Mouse (Mus musculus) intestine, embryonic 14.5 days (tissue): ENCODE results near the gene Tomm34. TPM values are rescaled to one million over a fixed set of nuclear protein-coding genes. Genes with fewer than 3 reads are reported as not detected.
A peak's percentile ranks its signal among the peaks of the same experiment; 100 is the strongest.

ENCODE experiments used
- ATAC-seq: fragments of 200-750 bp; cut with Nextera tagmentation; replicated peaks from 2 replicates; pipeline ENCODE4 v1.8.0; 2017; ENCODE audit warnings: low read depth, moderate number of reproducible peaks, moderate TSS enrichment, moderate library complexity; ENCODE audit not compliant: low FRiP score, low TSS enrichment
- DNase-seq: peaks from one replicate; pipeline ENCODE4 v3.0.0-alpha.2; 2018; ENCODE audit warnings: low spot score
- H3K27ac ChIP-seq: fragments of 300-500 bp; sonication (generic); 2 replicates; pipeline ENCODE4 v1.5.1; 2014; ENCODE audit warnings: low read depth, mild to moderate bottlenecking, control low read depth
- H3K27me3 ChIP-seq: fragments of 300-500 bp; sonication (generic); replicated peaks from 2 replicates; pipeline ENCODE4 v1.6.1; 2014; ENCODE audit warnings: low read length, control low read depth; ENCODE audit not compliant: control insufficient read depth, insufficient read depth
- H3K36me3 ChIP-seq: fragments of 300-500 bp; sonication (generic); 2 replicates; pipeline ENCODE4 v1.6.1; 2014; ENCODE audit warnings: low read length, control low read depth; ENCODE audit not compliant: control insufficient read depth, insufficient read depth
- H3K4me1 ChIP-seq: fragments of 300-500 bp; sonication (generic); replicated peaks from 2 replicates; pipeline ENCODE4 v1.6.1; 2014; ENCODE audit warnings: low read length, control low read depth, mixed read lengths; ENCODE audit not compliant: control insufficient read depth, insufficient read depth
- H3K4me2 ChIP-seq: fragments of 300-500 bp; sonication (generic); 2 replicates; pipeline ENCODE4 v1.6.1; 2014; ENCODE audit warnings: low read length
- H3K4me3 ChIP-seq: fragments of 300-500 bp; sonication (generic); 2 replicates; pipeline ENCODE4 v1.5.1; 2014; ENCODE audit warnings: low read depth, low read length, control low read depth, mixed read lengths
- H3K9ac ChIP-seq: fragments of 300-500 bp; sonication (generic); 2 replicates; pipeline ENCODE4 v1.6.1; 2014; ENCODE audit warnings: mild to moderate bottlenecking, low read length
- H3K9me3 ChIP-seq: fragments of 300-500 bp; sonication (generic); 2 replicates; pipeline ENCODE4 v1.6.1; 2016; ENCODE audit warnings: low read length, control low read depth; ENCODE audit not compliant: control insufficient read depth
- WGBS: fragments of 180-500 bp; shearing (Covaris S2); extraction: QIAGEN DNeasy Blood & Tissue Kit; methylation state at CpG from one replicate; pipeline ENCODE4 v1.1.7; 2014; 5-methylcytosine and 5-hydroxymethylcytosine counted together
- polyA plus RNA-seq: library from polyadenylated mRNA; unstranded; fragments of >200 nt; fragmentation: Nextera tagmentation; extraction: Ambion mirVana; gene quantifications from 2 replicates; pipeline ENCODE4 v1.2.1, GENCODE M21; 2014

Gene Tomm34
- polyA plus RNA-seq = 65.9 and 69.4 TPM in 2 replicates

DNA sequence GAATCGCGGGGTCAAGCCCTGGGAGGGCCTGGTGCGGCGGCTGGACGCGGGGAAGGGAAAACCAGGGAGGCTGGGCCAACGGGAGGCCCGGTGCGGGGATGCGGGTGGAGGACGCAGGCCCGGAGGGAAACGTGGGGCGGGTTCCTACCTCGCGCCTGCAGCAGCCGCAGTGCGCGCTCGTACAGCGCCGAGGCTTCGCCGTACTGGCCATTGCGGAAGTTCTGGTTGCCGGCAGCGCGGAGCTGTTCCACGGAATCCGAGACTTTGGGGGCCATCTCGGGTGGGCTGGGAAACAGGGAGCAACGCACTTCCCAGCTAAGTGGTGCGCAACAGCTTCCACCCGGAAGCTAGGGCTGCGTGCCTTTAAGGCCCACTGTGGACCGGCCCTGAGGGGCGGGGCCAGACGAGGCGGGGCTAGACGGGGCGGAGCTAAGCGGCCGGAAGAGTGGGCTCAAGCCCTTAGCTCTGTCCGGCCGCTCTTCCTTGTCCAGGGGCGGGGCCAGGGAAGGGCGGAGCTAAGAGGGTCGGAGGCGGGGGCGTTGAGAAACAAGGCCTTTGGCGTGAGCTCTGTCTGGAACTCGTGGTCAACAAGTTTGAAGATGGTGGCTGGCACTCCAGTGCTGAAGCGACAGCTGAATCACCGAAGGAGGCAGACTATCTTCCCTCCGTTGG is at the start of gene Tomm34:
Tomm34 (minus strand) TSS at position 405 of the 672 bp plus-strand sequence.
- DNase-seq (peak; percentile 98), ATAC-seq (peak; percentile 96)
- Histone ChIP-seq H3K27ac (peak within 1 kb of the TSS; percentile 69), H3K9me3 (no peaks in the 10 kb centered on the region), H3K9ac (peak within 1 kb of the TSS; percentile 70), H3K36me3 (peaks cover 8% of the 10 kb centered on the region), H3K4me3 (peak within 1 kb of the TSS; percentile 89), H3K4me1 (peaks cover 26% of the 10 kb centered on the region), H3K27me3 (no peaks in the 10 kb centered on the region), H3K4me2 (peak within 1 kb of the TSS; percentile 77)
- under 1% methylated on average over 55 of the region's 55 CpGs for WGBS

DNA sequence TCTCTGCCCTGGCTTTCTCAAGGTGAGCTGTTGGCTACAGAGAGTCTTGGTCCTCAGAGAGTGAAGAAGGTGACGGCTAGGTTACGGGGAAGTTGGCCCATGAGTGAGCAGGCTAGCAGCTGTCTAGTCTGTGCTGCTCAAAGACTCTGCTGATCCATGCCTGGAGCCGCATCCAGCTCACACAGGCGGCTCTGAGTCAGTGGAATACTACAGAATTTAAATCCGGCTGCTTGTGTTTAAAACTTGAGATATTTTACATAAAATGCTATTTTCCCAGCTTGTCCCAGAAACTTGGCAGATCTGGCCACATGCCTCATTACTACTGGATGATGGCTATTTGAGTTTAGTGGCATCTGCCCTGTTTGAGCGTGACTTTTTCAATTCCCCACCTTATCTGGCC is 48.5 kb upstream of the Tomm34 start:
- Histone ChIP-seq H3K4me1 (no peaks in the 10 kb centered on the region), H3K4me2 (no peak overlapping the region), H3K36me3 (peaks cover 30% of the 10 kb centered on the region), H3K27me3 (no peaks in the 10 kb centered on the region), H3K9ac (no peak overlapping the region), H3K27ac (no peak overlapping the region), H3K4me3 (no peak overlapping the region), H3K9me3 (no peaks in the 10 kb centered on the region)
- DNase-seq (no peak), ATAC-seq (no peak)
- 89% methylated on average over 6 of the region's 6 CpGs for WGBS

DNA sequence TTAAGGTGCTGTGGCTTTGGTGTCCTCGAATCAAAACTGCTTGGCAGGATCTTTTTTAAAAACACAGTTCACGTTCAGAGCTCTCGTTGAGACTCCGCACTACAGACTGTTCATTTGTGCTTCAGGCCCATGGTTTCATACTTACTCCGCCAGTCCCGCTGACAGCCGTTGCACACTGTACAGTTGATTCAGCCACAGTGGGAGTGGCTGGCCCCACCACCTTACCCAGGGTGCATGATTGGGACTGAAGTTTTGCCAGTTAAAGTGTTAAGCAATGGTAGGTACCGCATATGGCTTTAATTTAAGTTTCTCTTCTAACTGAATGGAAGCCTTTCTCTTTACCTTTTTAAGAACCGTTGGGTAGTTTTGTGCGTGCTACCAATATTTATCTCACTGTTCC is 44.6 kb upstream of the Tomm34 start:
- Histone ChIP-seq H3K27me3 (no peaks in the 10 kb centered on the region), H3K4me3 (no peak overlapping the region), H3K9me3 (no peaks in the 10 kb centered on the region), H3K4me2 (no peak overlapping the region), H3K4me1 (no peaks in the 10 kb centered on the region), H3K27ac (no peak overlapping the region), H3K9ac (no peak overlapping the region), H3K36me3 (peaks cover 25% of the 10 kb centered on the region)
- ATAC-seq = no peak
- no peak for DNase-seq
- WGBS = 89% methylated on average over 10 of the region's 10 CpGs

DNA sequence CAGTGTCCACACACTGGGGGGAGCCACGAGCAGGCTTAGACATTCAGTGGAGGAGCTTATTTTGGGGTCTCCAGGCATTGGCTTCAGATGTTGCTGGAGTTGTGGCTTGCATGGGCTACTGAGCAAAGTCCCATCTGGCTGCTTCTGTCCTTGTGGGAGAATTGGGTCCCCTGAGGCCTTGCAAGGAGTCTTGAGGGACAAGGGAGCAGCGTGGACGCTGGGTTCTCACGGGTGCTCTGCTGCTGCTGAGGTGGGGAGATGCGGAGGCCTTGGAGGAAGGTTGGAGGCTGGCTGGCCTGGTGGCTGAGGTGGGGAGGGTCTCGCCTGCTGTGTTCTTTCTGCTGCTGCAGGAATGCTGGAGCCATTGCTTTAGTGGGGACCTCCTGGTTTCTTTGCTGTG is 43.1 kb upstream of the Tomm34 start:
- Histone ChIP-seq H3K27ac (no peak overlapping the region), H3K9ac (no peak overlapping the region), H3K9me3 (no peaks in the 10 kb centered on the region), H3K4me1 (no peaks in the 10 kb centered on the region), H3K4me3 (no peak overlapping the region), H3K27me3 (no peaks in the 10 kb centered on the region), H3K4me2 (no peak overlapping the region), H3K36me3 (peaks cover 13% of the 10 kb centered on the region)
- DNase-seq (no peak), ATAC-seq (no peak)
- 84% methylated on average over 6 of the region's 6 CpGs for WGBS

DNA sequence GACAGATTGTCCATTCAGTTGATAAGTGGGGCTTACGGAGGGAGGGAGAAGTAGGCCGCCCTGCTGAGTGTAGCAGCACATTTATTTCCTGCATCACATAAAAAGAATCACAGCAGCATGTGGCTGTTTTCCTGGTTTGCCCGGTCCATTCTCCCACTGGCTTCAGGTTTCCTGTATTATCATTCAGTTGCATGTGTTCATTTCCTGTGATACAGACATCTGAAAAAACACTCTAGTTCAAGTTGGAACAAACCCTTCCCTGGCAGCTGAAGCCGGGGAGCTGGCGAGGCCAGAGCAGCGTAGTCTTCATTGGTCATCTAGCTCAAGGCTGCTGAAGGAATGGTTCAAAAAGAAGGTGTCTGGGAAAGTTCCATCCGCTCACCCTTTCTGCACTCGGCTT is 40.6 kb upstream of the Tomm34 start:
- Histone ChIP-seq H3K36me3 (no peaks in the 10 kb centered on the region), H3K4me3 (no peak overlapping the region), H3K4me2 (no peak overlapping the region), H3K27ac (no peak overlapping the region), H3K9ac (no peak overlapping the region), H3K9me3 (no peaks in the 10 kb centered on the region), H3K4me1 (peaks cover 4% of the 10 kb centered on the region; the same call in 1 of the 2 replicates), H3K27me3 (no peaks in the 10 kb centered on the region)
- no peak for ATAC-seq
- no peak for DNase-seq
- WGBS = 89% methylated on average over 8 of the region's 8 CpGs

DNA sequence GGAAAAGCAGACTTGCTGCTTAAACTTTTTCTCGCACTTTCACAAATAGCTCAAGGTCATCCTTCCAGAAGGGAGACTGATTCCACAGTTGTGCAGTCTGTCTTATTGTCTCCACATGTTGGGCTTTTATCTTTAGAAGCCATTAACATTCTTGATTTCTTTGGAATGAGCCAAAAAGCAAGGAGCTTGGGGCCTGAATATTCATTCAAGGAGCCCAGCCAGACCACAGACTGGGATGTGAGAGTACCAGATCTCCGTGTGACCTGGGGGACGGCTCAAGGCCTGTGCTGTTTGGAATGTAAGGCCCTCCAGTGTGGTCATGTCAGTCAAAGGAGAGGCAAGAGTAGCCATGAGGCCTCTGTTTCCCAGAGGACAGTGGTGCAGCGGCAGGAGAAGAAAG is 37.5 kb upstream of the Tomm34 start:
- H3K4me3 ChIP-seq = no peak overlapping the region
- 0 out of 2 replicates have a peak, but pooled peaks cover 13% of the 10 kb centered on the region for H3K36me3 ChIP-seq
- ATAC-seq (no peak), DNase-seq (no peak)
- peaks cover 4% of the 10 kb centered on the region; the same call in 1 of the 2 replicates for H3K4me1 ChIP-seq
- no peaks in the 10 kb centered on the region for H3K9me3 ChIP-seq
- H3K27me3 ChIP-seq = no peaks in the 10 kb centered on the region
- 68% methylated on average over 4 of the region's 4 CpGs for WGBS
- no peak overlapping the region for H3K4me2 ChIP-seq
- no peak overlapping the region for H3K9ac ChIP-seq
- no peak overlapping the region; the same call in 1 of the 2 replicates for H3K27ac ChIP-seq

DNA sequence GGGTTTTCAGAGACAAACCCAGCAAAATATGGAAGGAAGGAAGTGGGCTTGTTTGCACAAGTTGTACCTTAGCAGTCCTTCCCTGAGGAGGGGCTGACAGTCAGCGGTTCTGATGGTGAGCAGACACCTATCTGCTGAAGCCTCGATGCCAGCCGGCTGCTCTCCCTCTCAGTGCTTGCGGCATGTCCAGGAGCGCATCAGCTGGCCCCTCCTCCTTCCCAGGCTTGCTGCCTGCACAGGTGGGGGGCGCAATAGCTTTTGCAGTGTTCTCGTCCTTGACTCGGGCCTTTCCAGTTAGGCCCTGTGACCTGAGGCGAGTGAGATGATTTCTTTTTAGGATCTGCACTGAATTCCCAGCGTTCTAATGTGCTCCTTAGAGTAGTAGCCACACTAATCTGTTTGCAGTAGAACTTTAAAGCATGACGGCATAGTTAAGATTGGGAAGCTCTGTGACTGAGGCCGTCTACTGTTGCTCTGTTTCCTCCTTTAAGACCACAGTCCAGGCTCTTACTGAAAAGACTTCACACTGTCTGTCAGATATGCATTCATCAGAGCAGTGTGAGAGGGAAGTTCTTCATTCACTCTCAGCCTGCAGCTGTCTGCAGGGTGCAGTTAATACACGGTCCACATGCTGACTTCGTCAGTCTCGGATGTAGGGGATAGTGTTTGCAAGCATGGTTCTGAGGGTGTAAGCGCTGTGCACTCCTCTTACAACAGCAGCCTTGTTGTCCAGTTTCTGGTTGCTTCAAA is 36.3 kb upstream of the Tomm34 start:
- H3K4me1 ChIP-seq = peaks cover 4% of the 10 kb centered on the region; the same call in 1 of the 2 replicates
- H3K27me3 ChIP-seq = no peaks in the 10 kb centered on the region
- no peak overlapping the region for H3K4me2 ChIP-seq
- ATAC-seq (no peak), DNase-seq (no peak)
- no peak overlapping the region for H3K9ac ChIP-seq
- 65% methylated on average over 16 of the region's 16 CpGs for WGBS
- peaks cover 23% of the 10 kb centered on the region; the same call in 1 of the 2 replicates for H3K36me3 ChIP-seq
- no peaks in the 10 kb centered on the region for H3K9me3 ChIP-seq
- H3K27ac ChIP-seq = no peak overlapping the region
- no peak overlapping the region for H3K4me3 ChIP-seq

DNA sequence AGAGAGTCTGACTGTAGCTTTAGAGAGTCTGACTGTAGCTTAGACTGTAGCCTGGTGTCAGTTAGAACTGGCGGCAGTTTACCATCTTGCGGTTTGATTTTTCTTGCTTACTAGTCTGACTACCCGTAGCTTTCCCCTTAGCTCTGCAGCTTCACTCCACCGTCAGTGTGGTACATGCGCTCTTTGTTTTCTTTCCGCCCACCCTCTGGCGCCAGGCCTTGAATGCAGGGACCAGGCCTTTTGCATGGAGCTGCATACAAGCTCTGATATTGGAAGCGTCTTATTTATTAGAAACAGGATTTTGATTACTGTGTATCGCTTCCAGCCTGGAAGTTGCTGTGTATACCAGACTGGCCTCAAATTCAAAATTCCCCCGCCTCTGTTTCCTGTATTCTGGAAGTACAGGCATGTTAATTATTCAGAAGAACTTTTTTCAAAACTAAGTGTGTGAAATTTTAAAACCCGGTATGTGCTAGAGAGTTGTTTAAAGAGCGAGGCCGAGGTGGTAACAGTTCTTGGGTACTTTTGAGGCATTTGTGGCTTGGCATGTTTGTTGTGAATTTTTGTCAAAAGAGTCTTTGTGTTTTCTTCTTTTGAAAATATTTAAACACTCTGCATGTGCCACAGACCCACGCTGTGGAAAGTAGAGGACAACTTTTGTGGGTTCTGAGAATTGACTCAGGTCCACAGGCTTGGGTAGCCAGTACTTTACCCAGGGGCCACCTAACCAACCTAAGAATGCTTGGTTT is 35.5 kb upstream of the Tomm34 start:
- H3K4me1 ChIP-seq = peaks cover 4% of the 10 kb centered on the region; the same call in 1 of the 2 replicates
- no peak for DNase-seq
- no peak for ATAC-seq
- H3K4me2 ChIP-seq = no peak overlapping the region
- WGBS = 90% methylated on average over 14 of the region's 14 CpGs
- H3K9me3 ChIP-seq = no peaks in the 10 kb centered on the region
- H3K9ac ChIP-seq = no peak overlapping the region
- H3K27me3 ChIP-seq = no peaks in the 10 kb centered on the region
- H3K36me3 ChIP-seq = peaks cover 23% of the 10 kb centered on the region; the same call in 1 of the 2 replicates
- H3K27ac ChIP-seq = no peak overlapping the region
- H3K4me3 ChIP-seq = no peak overlapping the region
